Mouse (Mus musculus) heart, postnatal 0 days (tissue): Measurements from ENCODE around the gene Dixdc1. TPM values are rescaled to one million over a fixed set of nuclear protein-coding genes. Genes with fewer than 3 reads are reported as not detected.
A peak's percentile ranks its signal among the peaks of the same experiment; 100 is the strongest.

ENCODE experiments used
- ATAC-seq: fragments of 200-750 bp; cut with Nextera tagmentation; 2 replicates; pipeline ENCODE4 v1.8.0; 2017; ENCODE audit warnings: low read depth, moderate number of reproducible peaks, moderate library complexity; ENCODE audit not compliant: insufficient read depth
- DNase-seq: peaks from one replicate; pipeline ENCODE4 v3.0.0-alpha.2; 2016; ENCODE audit warnings: low spot score
- H3K27ac ChIP-seq: fragments of 300-500 bp; sonication (generic); 2 replicates; pipeline ENCODE4 v1.5.1; 2014; ENCODE audit warnings: low read depth, mild to moderate bottlenecking
- H3K27me3 ChIP-seq: fragments of 300-500 bp; sonication (generic); 2 replicates; pipeline ENCODE4 v1.6.1; 2014; ENCODE audit warnings: low read length, mixed read lengths; ENCODE audit not compliant: control insufficient read depth, insufficient read depth
- H3K36me3 ChIP-seq: fragments of 300-500 bp; sonication (generic); replicated peaks from 2 replicates; pipeline ENCODE4 v1.6.1; 2014; ENCODE audit warnings: low read length, mixed read lengths; ENCODE audit not compliant: control insufficient read depth, insufficient read depth
- H3K4me1 ChIP-seq: fragments of 300-500 bp; sonication (generic); 2 replicates; pipeline ENCODE4 v1.6.1; 2014; ENCODE audit warnings: antibody characterized with exemption; ENCODE audit not compliant: control insufficient read depth, insufficient read depth
- H3K4me2 ChIP-seq: fragments of 300-500 bp; sonication (generic); 2 replicates; pipeline ENCODE4 v1.6.1; 2014; ENCODE audit warnings: low read depth, mild to moderate bottlenecking, low read length, moderate library complexity
- H3K4me3 ChIP-seq: fragments of 300-500 bp; sonication (generic); 2 replicates; pipeline ENCODE4 v1.5.1; 2014; ENCODE audit warnings: low read depth, low read length
- H3K9ac ChIP-seq: fragments of 300-500 bp; sonication (generic); replicated peaks from 2 replicates; pipeline ENCODE4 v1.6.1; 2014; ENCODE audit warnings: low read depth, low read length, mixed read lengths
- H3K9me3 ChIP-seq: fragments of 300-500 bp; sonication (generic); replicated peaks from 2 replicates; pipeline ENCODE4 v1.6.1; 2016; ENCODE audit warnings: low read length; ENCODE audit not compliant: control insufficient read depth
- CTCF ChIP-seq: IDR thresholded peaks from 2 replicates; pipeline ENCODE4 v1.5.1; 2016; ENCODE audit warnings: antibody characterized with exemption, control low read depth, low read depth
- EP300 ChIP-seq: IDR thresholded peaks from 2 replicates; pipeline ENCODE4 v1.6.1; 2016; ENCODE audit warnings: antibody characterized with exemption, low read depth
- WGBS: fragments of 180-500 bp; shearing (Covaris S2); extraction: QIAGEN DNeasy Blood & Tissue Kit; methylation state at CpG from one replicate; pipeline ENCODE4 v1.1.7; 2014; 5-methylcytosine and 5-hydroxymethylcytosine counted together
- polyA plus RNA-seq: library from polyadenylated mRNA; unstranded; fragments of >200 nt; fragmentation: Nextera tagmentation; extraction: Ambion mirVana; gene quantifications from 2 replicates; pipeline ENCODE4 v1.2.1, GENCODE M21; 2015
- total RNA-seq: library from RNA; depleted of rRNA; stranded (reverse); fragments of >200 nt; gene quantifications from 2 replicates; pipeline ENCODE4 v1.2.3, GENCODE M21; 2014; ENCODE audit warnings: low replicate concordance

The Dixdc1 gene
- total and polyA plus RNA-seq, 2 experiments from 2014 or later = 6.9 to 7.7 TPM

DNA sequence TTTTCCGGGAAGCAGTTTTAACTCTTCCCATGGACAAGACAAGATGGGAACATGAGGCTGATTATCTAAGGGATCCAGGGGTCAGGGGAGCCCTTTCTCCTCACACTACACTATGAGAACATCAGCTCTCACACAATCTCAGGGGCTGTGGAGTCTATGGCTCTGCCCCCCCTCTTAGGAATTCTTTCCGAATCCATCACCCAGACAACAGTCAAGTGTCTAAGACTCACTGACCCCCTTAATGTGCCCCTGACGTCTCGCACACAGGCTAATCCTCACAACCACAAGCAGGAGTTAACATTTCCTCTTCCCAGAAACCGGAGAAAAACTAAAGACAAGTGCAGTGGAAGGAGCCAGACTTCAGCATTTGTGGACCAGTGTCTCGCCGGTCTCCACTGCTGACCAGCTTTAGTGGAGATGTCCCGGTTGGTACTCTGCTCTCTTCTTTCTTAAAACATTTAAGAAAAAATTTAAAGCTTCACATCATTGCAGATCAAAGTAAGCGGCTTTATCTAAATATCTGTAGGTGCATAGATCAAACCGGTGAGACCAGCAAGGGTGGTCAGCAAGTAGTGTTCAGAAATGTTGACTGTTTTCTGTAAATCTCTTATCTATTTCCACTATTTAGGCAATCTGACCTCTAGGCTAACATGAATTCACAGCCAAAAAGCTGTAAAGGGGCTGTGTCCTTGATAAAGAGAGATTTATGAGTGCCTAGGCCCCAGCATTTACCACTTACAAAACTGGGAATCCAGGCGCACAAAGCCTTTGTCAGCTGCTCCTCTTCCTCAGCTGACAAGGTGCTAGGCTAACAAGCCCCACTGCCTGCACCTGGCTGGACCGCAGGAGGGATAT is 42.2 kb downstream of the Dixdc1 start:
- Histone ChIP-seq H3K9me3 (no peaks in the 10 kb centered on the region), H3K4me2 (peak overlapping the region; percentile 94), H3K4me1 (peaks cover 20% of the 10 kb centered on the region), H3K36me3 (peaks cover 11% of the 10 kb centered on the region), H3K27ac (no peak overlapping the region), H3K4me3 (peak overlapping the region; percentile 27), H3K27me3 (no peaks in the 10 kb centered on the region), H3K9ac (no peak overlapping the region)
- DNase-seq = no peak
- WGBS = 69% methylated on average over 12 of the region's 12 CpGs
- no peak for ATAC-seq
- TF ChIP-seq EP300 (no peak), CTCF (no peak)

DNA sequence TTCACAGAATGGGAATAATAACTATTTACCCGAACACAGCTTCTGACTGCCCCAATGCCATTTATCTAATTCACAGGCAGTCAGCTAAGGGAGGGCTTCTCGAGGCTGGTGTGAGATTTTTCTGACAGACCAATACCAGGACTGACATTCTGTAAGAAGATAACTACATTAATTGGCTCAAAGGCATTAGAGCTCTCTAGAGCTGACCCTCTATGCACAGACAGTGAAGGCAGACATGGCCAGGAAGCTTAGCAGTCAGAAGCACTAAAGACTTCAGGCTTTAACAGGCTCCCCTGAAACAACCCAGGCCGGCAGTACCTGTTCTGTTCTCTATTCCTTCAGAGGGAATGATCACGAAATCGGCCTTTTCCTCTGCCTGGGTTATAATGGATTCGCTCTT is 44.2 kb downstream of the Dixdc1 start:
- peaks cover 20% of the 10 kb centered on the region for H3K4me1 ChIP-seq
- no peak for DNase-seq
- no peak overlapping the region for H3K9ac ChIP-seq
- H3K36me3 ChIP-seq = peaks cover 13% of the 10 kb centered on the region
- no peak overlapping the region for H3K4me3 ChIP-seq
- H3K9me3 ChIP-seq = no peaks in the 10 kb centered on the region
- no peak for TF ChIP-seq CTCF
- no peak for TF ChIP-seq EP300
- no peak overlapping the region for H3K4me2 ChIP-seq
- 78% methylated on average over 6 of the region's 6 CpGs for WGBS
- no peak overlapping the region for H3K27ac ChIP-seq
- H3K27me3 ChIP-seq = no peaks in the 10 kb centered on the region
- ATAC-seq = no peak

DNA sequence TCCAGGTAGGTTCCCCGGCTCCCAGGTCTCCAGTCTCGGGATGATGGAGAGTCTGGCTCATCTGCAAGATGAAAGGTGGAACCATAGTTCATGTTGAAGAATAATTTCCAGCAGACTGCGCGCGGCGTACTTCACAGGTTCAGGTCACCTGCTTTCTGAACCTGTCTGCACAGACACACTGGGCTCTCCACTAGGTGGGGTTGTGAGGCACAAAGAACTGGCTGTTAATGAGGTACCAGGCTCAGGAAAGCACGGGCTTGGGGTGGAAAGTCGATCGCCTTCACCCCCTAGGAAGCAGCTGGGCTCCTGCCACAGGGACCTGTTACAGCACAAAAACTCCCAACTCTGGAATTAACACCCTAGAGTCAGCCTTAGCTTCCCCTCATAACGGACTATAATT is 45.7 kb downstream of the Dixdc1 start:
- TF ChIP-seq EP300 (no peak), CTCF (peak; percentile 61)
- H3K36me3 ChIP-seq = peaks cover 24% of the 10 kb centered on the region
- no peak overlapping the region for H3K4me2 ChIP-seq
- H3K27me3 ChIP-seq = no peaks in the 10 kb centered on the region
- no peaks in the 10 kb centered on the region for H3K9me3 ChIP-seq
- no peak overlapping the region for H3K9ac ChIP-seq
- WGBS = 23% methylated on average over 10 of the region's 10 CpGs
- H3K4me1 ChIP-seq = peaks cover 13% of the 10 kb centered on the region
- H3K4me3 ChIP-seq = no peak overlapping the region
- ATAC-seq (no peak), DNase-seq (peak; percentile 43)
- H3K27ac ChIP-seq = no peak overlapping the region

GRCm38 (mm10) chr9:50692626-50693580 is 46.4 kb downstream of the Dixdc1 start:
- H3K9ac ChIP-seq = no peak overlapping the region
- H3K4me1 ChIP-seq = 0 out of 2 replicates have a peak, but pooled peaks cover 7% of the 10 kb centered on the region
- 47% methylated on average over 13 of the region's 13 CpGs for WGBS
- H3K9me3 ChIP-seq = no peaks in the 10 kb centered on the region
- no peak for TF ChIP-seq EP300
- TF ChIP-seq CTCF = no peak
- H3K4me3 ChIP-seq = no peak overlapping the region
- no peak for DNase-seq
- no peak overlapping the region for H3K27ac ChIP-seq
- ATAC-seq = no peak
- no peak overlapping the region for H3K4me2 ChIP-seq
- no peaks in the 10 kb centered on the region for H3K27me3 ChIP-seq
- peaks cover 26% of the 10 kb centered on the region for H3K36me3 ChIP-seq

- H3K27ac ChIP-seq = no peak overlapping the region
- no peaks in the 10 kb centered on the region for H3K27me3 ChIP-seq
- H3K9ac ChIP-seq = no peak overlapping the region
- no peak for ATAC-seq
- H3K9me3 ChIP-seq = no peaks in the 10 kb centered on the region
- H3K4me1 ChIP-seq = no peaks in the 10 kb centered on the region
- WGBS = 63% methylated on average over 6 of the region's 6 CpGs
- no peak overlapping the region for H3K4me2 ChIP-seq
- DNase-seq = no peak
- no peak overlapping the region for H3K4me3 ChIP-seq
- TF ChIP-seq EP300 = no peak
- TF ChIP-seq CTCF = no peak
- peaks cover 48% of the 10 kb centered on the region for H3K36me3 ChIP-seq
Measured at GRCm38 (mm10) chr9:50686866-50687652, 52.3 kb downstream of the Dixdc1 start.
